Mouse (Mus musculus): ENCODE measurements at regions not wholly inside any gene's neighbourhood (a gene's known extent, or its start where the extent isn't known, plus 50 kb on each side); places are given as distances from the start of the nearest gene placed in this dataset.

GRCm38 (mm10) chr9:89833596-89833995 lies 76.1 kb upstream of the Rasgrf1 start:
- no peak for TF ChIP-seq CTCF (IDR thresholded peaks at IDR 0.05; ENCODE audit: low read depth)
- TF ChIP-seq EP300 (IDR thresholded peaks at IDR 0.05; ENCODE audit: low read depth) = no peak

Measured in liver, embryonic 14.5 days (tissue).